Mouse (Mus musculus): ENCODE results near the gene Gatb.
"Not testable (repeated sequence)": the region's sequence is repeated elsewhere in the genome, so short reads cannot be mapped to it uniquely, and the experiment has no call there.

The Gatb gene

GRCm38 (mm10) chr3:85573864-85574830 is at the start of gene Gatb:
Gene Gatb (plus strand): TSS chr3:85574119.
- DNase-seq, result peak; percentile 99

- peak; percentile 64 for DNase-seq
These were observed 43.2 kb upstream of the Gatb start for GRCm38 (mm10) chr3:85530601-85531161.

GRCm38 (mm10) chr3:85532376-85532775 is 41.5 kb upstream of the Gatb start:
- no peak for DNase-seq

GRCm38 (mm10) chr3:85535042-85535441 is 38.9 kb upstream of the Gatb start:
- no peak for DNase-seq

GRCm38 (mm10) chr3:85535621-85536520 is 38.0 kb upstream of the Gatb start:
- no peak for DNase-seq

- no peak for DNase-seq
These were observed 31.2 kb upstream of the Gatb start for GRCm38 (mm10) chr3:85542765-85543164.

GRCm38 (mm10) chr3:85543652-85544051 is 30.3 kb upstream of the Gatb start:
- DNase-seq, result no peak

GRCm38 (mm10) chr3:85550312-85550711 is 23.6 kb upstream of the Gatb start:
- DNase-seq, result no peak

- no peak for DNase-seq
These were observed 22.6 kb upstream of the Gatb start for GRCm38 (mm10) chr3:85551352-85551751.

GRCm38 (mm10) chr3:85553731-85554277 is 20.1 kb upstream of the Gatb start:
- DNase-seq, result peak; percentile 62

- DNase-seq, result no peak
These were observed 9.3 kb upstream of the Gatb start for GRCm38 (mm10) chr3:85564603-85565002.

GRCm38 (mm10) chr3:85571276-85571675 is 2.6 kb upstream of the Gatb start:
- DNase-seq, result peak; percentile 83

GRCm38 (mm10) chr3:85572502-85572901 is 1.4 kb upstream of the Gatb start:
- DNase-seq, result not testable (repeated sequence)

- DNase-seq, result no peak
These were observed 579 bp upstream of the Gatb start for GRCm38 (mm10) chr3:85573216-85573863.

- no peak for DNase-seq
These were observed 8.8 kb downstream of the Gatb start for GRCm38 (mm10) chr3:85582726-85583125.

- DNase-seq, result no peak
These were observed 9.3 kb downstream of the Gatb start for GRCm38 (mm10) chr3:85583194-85583593.

- DNase-seq, result no peak
These were observed 11.0 kb downstream of the Gatb start for GRCm38 (mm10) chr3:85584966-85585365.

GRCm38 (mm10) chr3:85588701-85589100 is 14.8 kb downstream of the Gatb start:
- DNase-seq, result no peak

- DNase-seq, result peak; percentile 38
These were observed 16.3 kb downstream of the Gatb start for GRCm38 (mm10) chr3:85590090-85590754.

GRCm38 (mm10) chr3:85592067-85592466 is 18.1 kb downstream of the Gatb start:
- DNase-seq, result peak; percentile 21

- no peak for DNase-seq
These were observed 18.8 kb downstream of the Gatb start for GRCm38 (mm10) chr3:85592640-85593252.
